Mouse (Mus musculus) bone marrow, adult 2 months (tissue): ENCODE measurements around the gene Olfr1366.

Source experiments
- CTCF ChIP-seq: fragments of 200-500 bp; IDR thresholded peaks from 2 replicates; pipeline ENCODE4 v1.5.1; 2011; ENCODE audit warnings: low read length, control low read depth; ENCODE audit not compliant: control insufficient read depth, insufficient read depth
- POLR2A ChIP-seq: fragments of 200-500 bp; IDR thresholded peaks from 2 replicates; pipeline ENCODE4 v1.6.1; 2011; ENCODE audit warnings: low read depth, mild to moderate bottlenecking, control low read depth, low read length, borderline replicate concordance; ENCODE audit not compliant: control insufficient read depth

DNA sequence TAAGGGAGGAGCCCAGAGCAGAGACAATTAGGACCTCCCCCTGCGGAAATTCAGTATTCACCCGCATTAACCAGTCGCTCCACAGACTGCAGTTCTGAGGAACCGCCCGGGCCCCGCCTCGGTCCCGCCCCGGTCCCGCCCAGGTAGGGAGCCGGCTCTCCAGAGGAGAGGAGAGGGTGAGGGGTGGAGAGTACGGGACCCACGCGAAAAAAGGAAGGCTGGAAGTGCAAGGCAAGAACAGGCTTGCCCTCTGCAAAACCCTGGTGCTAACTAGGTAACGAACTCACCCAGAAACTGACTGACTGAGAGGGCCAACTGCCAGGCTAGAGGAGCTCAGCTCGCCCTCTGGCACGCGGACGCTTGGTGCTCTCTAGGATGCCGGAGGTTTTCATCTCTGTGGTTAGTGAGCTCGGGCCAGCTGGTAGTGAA, 36.4 kb downstream of the Olfr1366 start:
- no peak for TF ChIP-seq CTCF
- TF ChIP-seq POLR2A, result no peak
